Mouse (Mus musculus): ENCODE measurements around the gene 4931409K22Rik. TPM values are rescaled to one million over a fixed set of nuclear protein-coding genes. Genes with fewer than 3 reads are reported as not detected.

4931409K22Rik gene
- polyA plus RNA-seq, 1 experiment = 4.7 TPM

DNA sequence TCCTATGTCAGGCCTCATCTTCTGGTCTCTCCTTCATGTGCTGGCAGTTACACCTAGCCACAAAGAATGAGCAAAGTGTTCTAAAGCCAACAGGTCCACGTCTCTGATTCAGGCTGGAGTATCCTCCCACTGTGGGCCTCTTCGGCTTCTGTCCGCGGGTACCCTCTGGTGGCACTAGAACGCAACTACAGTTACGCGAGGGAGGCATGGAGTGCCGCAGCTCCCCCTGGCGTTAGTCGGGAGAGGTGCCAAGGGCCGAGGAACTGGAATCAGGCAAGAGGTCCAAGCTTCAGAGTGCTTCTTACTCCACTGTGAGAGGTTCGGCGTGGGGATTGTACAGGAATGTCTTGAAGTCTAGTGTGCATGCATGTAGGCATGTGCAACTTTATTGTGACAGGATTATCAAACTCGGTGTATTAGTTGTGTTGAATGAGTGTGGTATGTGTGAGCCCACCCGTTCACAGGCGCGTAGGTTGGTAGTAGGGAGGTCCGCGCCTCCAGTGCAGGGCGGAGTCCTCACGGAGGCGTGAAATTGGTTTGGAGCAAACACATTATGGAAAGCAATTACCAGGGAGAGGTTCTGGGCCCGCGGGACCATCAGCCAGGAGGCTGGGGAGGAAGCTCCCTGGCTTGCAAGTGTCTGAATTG, 26.4 kb downstream of the 4931409K22Rik start:
- H3K4me3 ChIP-seq (replicated peaks; ENCODE audit: control insufficient read depth, low read depth, low read length) = no peak overlapping the region
- TF ChIP-seq CTCF (IDR thresholded peaks at IDR 0.05; ENCODE audit: control insufficient read depth, insufficient read depth, low read length) = peak; percentile 100
- no peak for TF ChIP-seq POLR2A (IDR thresholded peaks at IDR 0.05; ENCODE audit: borderline replicate concordance, control insufficient read depth, low read depth, low read length)
- 18% methylated on average over 24 of the region's 24 CpGs for WGBS
- H3K27ac ChIP-seq (ENCODE audit: control insufficient read depth, insufficient read depth, low read depth, low read length, poor library complexity) = no peak overlapping the region
- H3K4me1 ChIP-seq (ENCODE audit: control insufficient read depth, insufficient read depth, low read length) = no peaks in the 10 kb centered on the region

DNA sequence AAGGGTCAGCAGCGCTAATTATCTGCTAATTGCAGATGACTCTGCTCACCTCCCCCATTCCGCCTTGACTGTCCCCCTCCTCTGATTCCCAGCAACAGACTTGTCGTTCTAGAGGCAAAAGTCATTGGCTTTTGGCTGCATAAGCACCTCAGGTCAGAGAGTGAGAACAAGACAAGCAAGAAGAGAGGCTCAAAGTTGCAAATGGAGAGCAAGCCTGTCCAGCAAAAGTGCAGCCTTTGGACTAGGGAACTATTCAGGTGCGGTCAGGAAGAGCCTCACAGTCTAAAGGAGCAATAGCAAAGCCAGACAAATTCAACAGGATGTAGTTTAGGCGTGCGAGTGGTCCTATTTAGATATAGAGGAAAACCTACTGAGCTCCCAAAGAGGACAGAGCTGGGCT, 28.8 kb downstream of the 4931409K22Rik start:
- H3K27ac ChIP-seq (ENCODE audit: control insufficient read depth, insufficient read depth, low read depth, low read length, poor library complexity) = no peak overlapping the region
- H3K4me3 ChIP-seq (replicated peaks; ENCODE audit: control insufficient read depth, low read depth, low read length) = no peak overlapping the region
- 27% methylated on average over 6 of the region's 6 CpGs for WGBS
- TF ChIP-seq POLR2A (IDR thresholded peaks at IDR 0.05; ENCODE audit: borderline replicate concordance, control insufficient read depth, low read depth, low read length) (no peak), CTCF (IDR thresholded peaks at IDR 0.05; ENCODE audit: control insufficient read depth, insufficient read depth, low read length) (no peak)
- H3K4me1 ChIP-seq (ENCODE audit: control insufficient read depth, insufficient read depth, low read length) = no peaks in the 10 kb centered on the region

DNA sequence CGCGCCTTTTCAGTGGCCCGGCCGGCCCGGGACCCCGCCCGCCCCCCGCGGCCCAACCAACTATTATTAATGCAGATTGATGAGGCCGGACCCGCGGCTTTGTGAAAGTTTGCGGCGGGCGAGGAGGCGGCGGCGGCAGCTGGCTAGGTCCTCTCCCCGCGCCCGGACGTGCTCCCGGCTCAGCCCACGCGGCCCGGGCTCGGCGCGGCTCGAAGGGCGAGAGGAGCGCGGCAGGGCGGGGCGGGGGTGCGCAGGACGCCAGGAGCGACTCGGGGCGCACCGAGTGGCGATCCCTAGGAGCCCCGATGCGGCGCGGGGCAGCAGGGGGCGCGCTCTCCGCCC, 29.7 kb downstream of the 4931409K22Rik start, which contains the start of gene Gbx1:
Gene Gbx1 (minus strand): TSS at position 314 of the 342 bp plus-strand sequence.
- H3K4me3 ChIP-seq (replicated peaks; ENCODE audit: control insufficient read depth, low read depth, low read length) = no peak within 1 kb of the TSS
- under 1% methylated on average over 43 of the region's 49 CpGs for WGBS
- H3K27ac ChIP-seq (ENCODE audit: control insufficient read depth, insufficient read depth, low read depth, low read length, poor library complexity) = no peak within 1 kb of the TSS
- TF ChIP-seq POLR2A (IDR thresholded peaks at IDR 0.05; ENCODE audit: borderline replicate concordance, control insufficient read depth, low read depth, low read length) = no peak
- no peak for TF ChIP-seq CTCF (IDR thresholded peaks at IDR 0.05; ENCODE audit: control insufficient read depth, insufficient read depth, low read length)
- no peaks in the 10 kb centered on the region for H3K4me1 ChIP-seq (ENCODE audit: control insufficient read depth, insufficient read depth, low read length)

DNA sequence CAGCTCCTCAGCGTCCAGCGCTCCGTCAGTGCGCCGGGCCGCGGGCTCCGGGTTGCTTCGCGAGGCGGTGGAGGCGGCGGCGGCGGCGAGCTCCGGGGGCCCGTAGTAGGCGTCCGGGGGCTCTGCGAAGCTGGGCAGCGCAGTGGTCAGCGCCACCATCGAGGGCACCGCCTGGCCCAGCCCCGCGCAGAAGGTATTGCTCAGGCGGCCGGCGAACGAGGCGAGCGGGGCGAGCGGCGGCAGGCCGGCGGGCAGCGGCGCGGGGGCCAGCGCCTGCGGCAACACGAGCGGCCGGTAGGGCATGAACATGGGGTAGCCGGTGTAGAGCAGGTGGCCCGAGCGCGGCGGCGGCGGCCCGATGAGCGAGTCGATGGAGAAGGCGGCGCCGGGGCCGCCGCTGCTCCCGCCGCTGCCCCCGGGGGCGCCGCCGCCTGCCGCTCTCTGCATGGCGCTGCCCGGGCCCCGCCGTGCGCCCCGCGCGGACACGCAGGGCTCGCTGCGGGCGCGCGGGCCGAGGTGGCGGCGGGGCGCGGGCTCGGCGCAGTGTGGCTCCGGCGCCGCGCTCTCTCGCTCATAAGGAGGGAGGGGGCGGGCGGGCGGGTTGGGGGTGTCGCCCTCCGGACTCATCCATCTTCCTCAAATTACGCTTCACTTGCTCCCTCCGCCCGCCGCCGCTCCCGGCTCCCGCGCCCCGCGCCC, 30.3 kb downstream of the 4931409K22Rik start:
- H3K4me1 ChIP-seq (ENCODE audit: control insufficient read depth, insufficient read depth, low read length) = no peaks in the 10 kb centered on the region
- 5% methylated on average over 91 of the region's 109 CpGs for WGBS
- no peak overlapping the region for H3K27ac ChIP-seq (ENCODE audit: control insufficient read depth, insufficient read depth, low read depth, low read length, poor library complexity)
- no peak for TF ChIP-seq CTCF (IDR thresholded peaks at IDR 0.05; ENCODE audit: control insufficient read depth, insufficient read depth, low read length)
- TF ChIP-seq POLR2A (IDR thresholded peaks at IDR 0.05; ENCODE audit: borderline replicate concordance, control insufficient read depth, low read depth, low read length) = no peak
- H3K4me3 ChIP-seq (replicated peaks; ENCODE audit: control insufficient read depth, low read depth, low read length) = no peak overlapping the region

DNA sequence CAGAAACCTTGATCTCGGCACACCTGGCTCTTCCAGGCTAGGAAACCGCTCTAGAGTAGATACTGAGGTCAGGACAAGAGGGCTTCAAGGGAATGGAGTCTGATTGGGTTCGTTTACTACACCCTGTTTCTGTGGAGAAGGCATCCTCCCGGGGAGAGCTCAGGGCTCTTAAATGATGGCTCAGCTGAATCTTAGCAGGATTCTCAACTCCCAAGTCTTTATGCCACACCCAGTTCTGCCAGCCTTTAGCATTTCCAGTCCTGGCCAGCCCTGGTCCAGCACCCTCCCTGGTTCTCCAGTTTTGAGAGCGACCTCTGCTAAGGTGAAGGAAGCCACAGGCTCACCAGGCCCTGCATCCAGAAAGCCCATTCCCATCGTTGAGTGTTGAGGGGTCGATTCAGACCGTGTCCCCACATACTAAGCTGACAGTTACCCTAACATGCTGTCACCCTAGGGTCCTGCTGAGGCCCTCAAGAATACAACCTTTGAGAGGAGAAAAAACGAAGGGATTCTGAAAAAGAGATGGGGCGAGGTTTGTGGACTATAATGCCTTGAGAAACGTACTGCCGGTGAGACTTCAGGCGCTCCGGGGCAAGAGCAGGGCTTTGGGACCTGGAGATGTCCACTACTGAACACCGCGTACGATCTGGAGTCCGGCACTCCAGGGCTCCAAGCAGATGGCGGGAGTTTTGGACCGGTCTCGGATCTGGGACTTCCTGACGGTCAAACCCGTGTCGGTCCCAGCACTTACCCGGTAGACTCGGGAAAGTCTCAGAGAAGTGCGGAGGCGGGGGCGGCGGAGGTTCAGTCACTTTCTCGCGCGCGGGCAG, 31.0 kb downstream of the 4931409K22Rik start:
- no peak overlapping the region for H3K4me3 ChIP-seq (replicated peaks; ENCODE audit: control insufficient read depth, low read depth, low read length)
- WGBS = 8% methylated on average over 34 of the region's 34 CpGs

DNA sequence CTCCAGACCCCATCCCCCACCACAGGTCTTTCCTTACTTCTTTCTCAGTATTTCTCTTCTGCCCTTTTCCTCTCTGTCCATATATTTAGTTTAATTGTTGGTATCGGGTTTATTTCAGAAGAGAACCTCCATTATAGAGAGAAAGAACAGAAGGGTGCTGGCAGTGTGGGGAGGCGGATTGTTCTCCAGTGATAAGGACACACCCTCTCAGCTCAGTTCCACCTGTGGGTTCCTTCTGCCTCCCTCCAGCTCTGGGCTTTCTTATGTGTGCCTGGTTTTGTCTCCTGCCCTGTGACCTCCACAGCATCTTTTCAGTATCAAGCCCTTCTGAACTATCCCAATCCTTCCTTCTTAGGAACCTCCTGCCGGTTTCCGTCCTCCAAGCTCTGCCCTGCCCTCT, 32.1 kb downstream of the 4931409K22Rik start:
- Histone ChIP-seq H3K4me3 (replicated peaks; ENCODE audit: control insufficient read depth, low read depth, low read length) (no peak overlapping the region), H3K27ac (ENCODE audit: control insufficient read depth, insufficient read depth, low read depth, low read length, poor library complexity) (no peak overlapping the region), H3K4me1 (ENCODE audit: control insufficient read depth, insufficient read depth, low read length) (no peaks in the 10 kb centered on the region)
- TF ChIP-seq CTCF (IDR thresholded peaks at IDR 0.05; ENCODE audit: control insufficient read depth, insufficient read depth, low read length) = no peak
- TF ChIP-seq POLR2A (IDR thresholded peaks at IDR 0.05; ENCODE audit: borderline replicate concordance, control insufficient read depth, low read depth, low read length) = no peak
- 23% methylated on average over 4 of the region's 4 CpGs for WGBS

More for the DNA sequence above, 31.0 kb downstream of the 4931409K22Rik start:
- Histone ChIP-seq H3K27ac (ENCODE audit: control insufficient read depth, insufficient read depth, low read depth, low read length, poor library complexity) (no peak overlapping the region), H3K4me1 (ENCODE audit: control insufficient read depth, insufficient read depth, low read length) (no peaks in the 10 kb centered on the region)
- TF ChIP-seq CTCF (IDR thresholded peaks at IDR 0.05; ENCODE audit: control insufficient read depth, insufficient read depth, low read length) (no peak), POLR2A (IDR thresholded peaks at IDR 0.05; ENCODE audit: borderline replicate concordance, control insufficient read depth, low read depth, low read length) (no peak)

DNA sequence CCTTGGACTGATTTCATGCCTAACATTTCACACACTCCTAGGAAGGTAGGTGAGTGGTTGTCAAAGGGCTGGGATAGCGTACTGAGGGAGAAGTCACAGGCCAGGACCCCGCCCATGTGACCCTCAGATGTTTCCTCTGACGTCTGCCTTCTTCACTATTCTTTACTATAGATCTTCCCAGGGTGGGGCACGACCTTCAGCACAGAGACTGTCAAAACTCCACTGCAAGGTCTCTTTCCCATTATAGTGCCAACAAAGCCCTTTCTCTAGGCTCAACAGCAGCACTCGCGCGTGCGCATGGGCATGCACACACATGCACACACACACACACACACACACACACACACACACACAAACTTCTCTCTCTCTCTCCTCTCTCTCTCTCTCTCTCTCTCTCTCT, 32.8 kb downstream of the 4931409K22Rik start:
- TF ChIP-seq CTCF (IDR thresholded peaks at IDR 0.05; ENCODE audit: control insufficient read depth, insufficient read depth, low read length) (no peak), POLR2A (IDR thresholded peaks at IDR 0.05; ENCODE audit: borderline replicate concordance, control insufficient read depth, low read depth, low read length) (no peak)
- 62% methylated on average over 8 of the region's 8 CpGs for WGBS
- Histone ChIP-seq H3K4me1 (ENCODE audit: control insufficient read depth, insufficient read depth, low read length) (no peaks in the 10 kb centered on the region), H3K4me3 (replicated peaks; ENCODE audit: control insufficient read depth, low read depth, low read length) (no peak overlapping the region), H3K27ac (ENCODE audit: control insufficient read depth, insufficient read depth, low read depth, low read length, poor library complexity) (no peak overlapping the region)

DNA sequence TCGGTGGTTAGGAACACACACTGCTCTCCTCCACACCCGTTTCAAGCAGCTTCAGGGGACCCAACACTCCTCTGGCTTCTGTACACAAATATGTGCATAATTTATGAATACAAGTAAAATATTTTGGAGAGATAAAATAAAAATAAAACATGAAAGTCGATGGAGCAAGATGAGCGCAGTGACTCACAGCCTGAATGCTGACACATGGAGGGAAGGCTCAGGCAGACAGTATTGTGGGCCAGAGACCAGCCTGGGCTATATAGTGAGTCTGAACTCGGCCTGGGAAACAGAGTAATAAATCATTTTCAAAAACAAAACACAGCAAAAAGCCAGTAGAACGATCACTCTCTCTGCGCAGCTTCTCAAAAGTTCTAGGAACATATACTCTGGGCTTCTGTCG, 35.2 kb downstream of the 4931409K22Rik start:
- Histone ChIP-seq H3K4me1 (ENCODE audit: control insufficient read depth, insufficient read depth, low read length) (no peaks in the 10 kb centered on the region), H3K4me3 (replicated peaks; ENCODE audit: control insufficient read depth, low read depth, low read length) (no peak overlapping the region), H3K27ac (ENCODE audit: control insufficient read depth, insufficient read depth, low read depth, low read length, poor library complexity) (no peak overlapping the region)
- 40% methylated on average over 8 of the region's 8 CpGs for WGBS
- TF ChIP-seq CTCF (IDR thresholded peaks at IDR 0.05; ENCODE audit: control insufficient read depth, insufficient read depth, low read length) (no peak), POLR2A (IDR thresholded peaks at IDR 0.05; ENCODE audit: borderline replicate concordance, control insufficient read depth, low read depth, low read length) (no peak)
